Mouse (Mus musculus) adrenal gland, adult 10 weeks (tissue): Measurements from ENCODE around the gene Preb. TPM values are rescaled to one million over a fixed set of nuclear protein-coding genes. Genes with fewer than 3 reads are reported as not detected.

Experiments
- polyA plus RNA-seq: library from polyadenylated mRNA; stranded (reverse); fragments of 350-450 nt; fragmentation: Illumina TruSeq; extraction: RNeasy Lipid Tissue Mini Kit (QIAGEN cat#74804); gene quantifications from one replicate; pipeline ENCODE4 v1.2.3, GENCODE M21; 2014; ENCODE audit warnings: low read depth, low replicate concordance

Preb gene
- polyA plus RNA-seq, result 19.2 TPM

GRCm38 (mm10) chr5:30959966-30960501 lies at the start of gene Preb:
Gene Preb (minus strand): TSS chr5:30960361.

DNA sequence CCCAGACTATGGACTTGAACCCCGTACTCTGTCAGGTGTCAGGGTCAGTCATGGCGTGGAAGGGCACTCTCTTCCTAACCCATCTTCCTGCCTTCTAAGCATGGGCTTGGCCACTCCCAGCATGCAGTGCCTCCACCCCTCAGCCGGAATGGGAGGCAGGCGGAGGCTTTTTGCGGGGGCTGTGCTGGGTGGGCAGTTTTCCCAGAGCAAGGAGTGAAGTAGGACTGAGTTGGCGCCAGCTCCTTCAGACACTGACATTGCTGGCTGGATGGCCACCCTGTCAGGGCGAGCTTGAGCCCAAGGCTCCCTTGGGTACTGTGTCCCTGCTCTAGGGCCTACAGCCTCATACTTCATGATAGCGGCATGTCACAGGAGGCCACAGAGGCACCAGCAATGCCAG lies 8.3 kb upstream of the Preb start, which contains the start of gene Tcf23:
Tcf23 (plus strand) TSS at position 247 of the 400 bp plus-strand sequence.

GRCm38 (mm10) chr5:30944956-30945781 lies 15.0 kb downstream of the Preb start, which contains the start of gene Cgref1:
Gene Cgref1 (minus strand): TSS chr5:30945591.

GRCm38 (mm10) chr5:30921256-30922033 lies 38.7 kb downstream of the Preb start, which contains the start of gene Khk:
Gene Khk (plus strand): TSS chr5:30921431.

GRCm38 (mm10) chr5:30913060-30913841 lies 46.9 kb downstream of the Preb start, which contains the start of gene Emilin1:
Gene Emilin1 (plus strand): TSS chr5:30913402.

GRCm38 (mm10) chr5:30907413-30908059 lies 52.6 kb downstream of the Preb start, which contains the start of gene Ost4:
Gene Ost4 (minus strand): TSS chr5:30907788.

Other genes with a start within 250 kb of the Preb start
- not detected for gene Dpysl5, start 248.8 kb downstream of the Preb start, polyA plus RNA-seq
- 37.1 TPM for gene Mapre3, start 145.7 kb downstream of the Preb start, polyA plus RNA-seq
- 15.0 TPM for gene Tmem214, start 92.3 kb downstream of the Preb start, polyA plus RNA-seq
- gene Agbl5, start 71.7 kb downstream of the Preb start, polyA plus RNA-seq, result 2.1 TPM
- 273 TPM for gene Ost4, start 52.6 kb downstream of the Preb start, polyA plus RNA-seq
- not detected for gene Emilin1, start 47.0 kb downstream of the Preb start, polyA plus RNA-seq
- gene Khk, start 38.9 kb downstream of the Preb start, polyA plus RNA-seq, result not detected
- not detected for gene Cgref1, start 14.8 kb downstream of the Preb start, polyA plus RNA-seq
- 0.82 TPM for gene Tcf23, start 8.3 kb upstream of the Preb start, polyA plus RNA-seq
- gene Atraid, start 88.0 kb upstream of the Preb start, polyA plus RNA-seq, result 125 TPM
- 4.0 TPM for gene Slc5a6, start 88.6 kb upstream of the Preb start, polyA plus RNA-seq
- 0.76 TPM for gene Cad, start 94.4 kb upstream of the Preb start, polyA plus RNA-seq
- not detected for gene Dnajc5g, start 145.9 kb upstream of the Preb start, polyA plus RNA-seq
- not detected for gene Slc30a3, start 147.9 kb upstream of the Preb start, polyA plus RNA-seq
- gene Trim54, start 156.4 kb upstream of the Preb start, polyA plus RNA-seq, result not detected
- gene Ucn, start 178.5 kb upstream of the Preb start, polyA plus RNA-seq, result not detected
- 88.7 TPM for gene Mpv17, start 193.9 kb upstream of the Preb start, polyA plus RNA-seq
- 0.35 TPM for gene Gm29609, start 219.6 kb upstream of the Preb start, polyA plus RNA-seq
- 47.4 TPM for gene Gtf3c2, start 219.8 kb upstream of the Preb start, polyA plus RNA-seq
- 72.7 TPM for gene Snx17, start 232.9 kb upstream of the Preb start, polyA plus RNA-seq
- gene Eif2b4, start 233.1 kb upstream of the Preb start, polyA plus RNA-seq, result 2.9 TPM
- 1.3 TPM for gene Zfp513, start 241.9 kb upstream of the Preb start, polyA plus RNA-seq